Mouse (Mus musculus): Measurements from ENCODE around the gene Gm20388.

DNA sequence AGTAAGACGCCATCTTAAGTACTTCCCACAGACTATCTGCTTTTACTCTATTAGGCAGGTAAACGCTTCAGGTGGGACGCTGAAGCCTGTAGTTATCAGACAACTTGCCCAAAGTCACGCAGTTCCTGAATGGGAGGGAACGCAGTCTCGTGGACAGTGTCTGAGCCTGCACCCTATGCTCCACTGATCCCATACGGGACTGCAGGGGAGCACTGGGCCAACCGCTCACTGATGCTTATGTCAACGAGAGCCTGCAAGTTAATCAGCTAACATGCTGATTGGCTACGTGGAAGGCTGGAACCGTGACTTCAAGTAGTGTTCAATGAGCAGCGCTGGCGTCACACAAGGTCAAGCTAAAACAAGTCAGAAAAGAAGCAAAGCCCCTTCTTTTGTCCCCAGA is 4109.1 kb downstream of the Gm20388 start:
- TF ChIP-seq CTCF (IDR thresholded peaks at IDR 0.05; ENCODE audit: borderline replicate concordance, insufficient read depth, low read depth, low read length), result no peak
- no peak for TF ChIP-seq POLR2A (IDR thresholded peaks at IDR 0.05; ENCODE audit: borderline replicate concordance, insufficient read depth, low read length)
